Mouse (Mus musculus): ENCODE data around the gene Gm10382. TPM values are rescaled to one million over a fixed set of nuclear protein-coding genes. Genes with fewer than 3 reads are reported as not detected.

Gene Gm10382
- polyA plus RNA-seq, 1 experiment from 2014 or later: 0.59 TPM

Other genes starting within 250 kb of the Gm10382 start
- 14.5 and 21.2 TPM in 2 replicates for gene Ncor2, start 210.1 kb upstream of the Gm10382 start, polyA plus RNA-seq (2014; fragmentation: Nextera tagmentation; extraction: Ambion mirVana)
- gene Scarb1, start 48.2 kb upstream of the Gm10382 start, polyA plus RNA-seq (2014; fragmentation: Nextera tagmentation; extraction: Ambion mirVana): 20.4 and 22.6 TPM in 2 replicates
- 1,074 and 1,099 TPM in 2 replicates for gene Ubc, start 880 bp downstream of the Gm10382 start, polyA plus RNA-seq (2014; fragmentation: Nextera tagmentation; extraction: Ambion mirVana)
- 10.4 and 12.5 TPM in 2 replicates for gene Dhx37, start 44.8 kb downstream of the Gm10382 start, polyA plus RNA-seq (2014; fragmentation: Nextera tagmentation; extraction: Ambion mirVana)
- 30.1 and 30.8 TPM in 2 replicates for gene Bri3bp, start 52.2 kb downstream of the Gm10382 start, polyA plus RNA-seq (2014; fragmentation: Nextera tagmentation; extraction: Ambion mirVana)
- gene Aacs, start 86.5 kb downstream of the Gm10382 start, polyA plus RNA-seq (2014; fragmentation: Nextera tagmentation; extraction: Ambion mirVana): 48.6 and 50.1 TPM in 2 replicates
- gene Tmem132b, start 142.5 kb downstream of the Gm10382 start, polyA plus RNA-seq (2014; fragmentation: Nextera tagmentation; extraction: Ambion mirVana): 0.70 and 0.74 TPM in 2 replicates